Mouse (Mus musculus) limb, embryonic 12.5 days (tissue): ENCODE measurements around the gene Ube3b. TPM values are rescaled to one million over a fixed set of nuclear protein-coding genes. Genes with fewer than 3 reads are reported as not detected.

Source experiments
- ATAC-seq: fragments of 200-750 bp; cut with Nextera tagmentation; 2 replicates; pipeline ENCODE4 v1.8.0; 2017; ENCODE audit warnings: low read depth, moderate TSS enrichment; ENCODE audit not compliant: insufficient number of reproducible peaks, insufficient read depth, low FRiP score, low TSS enrichment
- H3K27ac ChIP-seq: fragments of 300-500 bp; sonication (generic); 2 replicates; pipeline ENCODE4 v1.5.1; 2016; ENCODE audit warnings: mild to moderate bottlenecking, moderate library complexity
- H3K27me3 ChIP-seq: fragments of 300-500 bp; sonication (generic); 2 replicates; pipeline ENCODE4 v1.6.1; 2016; ENCODE audit warnings: mild to moderate bottlenecking, moderate library complexity
- H3K36me3 ChIP-seq: fragments of 300-500 bp; sonication (generic); 2 replicates; pipeline ENCODE4 v1.6.1; 2016; ENCODE audit warnings: mild to moderate bottlenecking, moderate library complexity
- H3K4me1 ChIP-seq: fragments of 300-500 bp; sonication (generic); replicated peaks from 2 replicates; pipeline ENCODE4 v1.6.1; 2016
- H3K4me2 ChIP-seq: fragments of 300-500 bp; sonication (generic); 2 replicates; pipeline ENCODE4 v1.6.1; 2016; ENCODE audit warnings: mild to moderate bottlenecking, moderate library complexity
- H3K4me3 ChIP-seq: fragments of 300-500 bp; sonication (generic); replicated peaks from 2 replicates; pipeline ENCODE4 v1.5.1; 2016; ENCODE audit warnings: mild to moderate bottlenecking
- H3K9ac ChIP-seq: fragments of 300-500 bp; sonication (generic); replicated peaks from 2 replicates; pipeline ENCODE4 v1.6.1; 2016; ENCODE audit warnings: mild to moderate bottlenecking, moderate library complexity
- H3K9me3 ChIP-seq: fragments of 300-500 bp; sonication (generic); 2 replicates; pipeline ENCODE4 v1.6.1; 2016; ENCODE audit warnings: mild to moderate bottlenecking, moderate library complexity
- WGBS: fragments of 180-500 bp; shearing (Covaris S2); methylation state at CpG from one replicate; pipeline ENCODE4 v1.1.7; 2016; 5-methylcytosine and 5-hydroxymethylcytosine counted together
- polyA plus RNA-seq: library from polyadenylated mRNA; unstranded; fragments of >200 nt; fragmentation: Nextera tagmentation; extraction: Ambion mirVana; gene quantifications from 2 replicates; pipeline ENCODE4 v1.2.1, GENCODE M21; 2016

Gene Ube3b
- 49.2 and 55.0 TPM in 2 replicates for polyA plus RNA-seq

GRCm38 (mm10) chr5:114380209-114381012 is at the start of gene Ube3b, which contains the start of gene Kctd10:
TSS of gene Ube3b (plus strand) at chr5:114380607.
TSS of gene Kctd10 (minus strand) at chr5:114380508.
- Histone ChIP-seq H3K9ac (peak within 1 kb of the TSS; percentile 92), H3K4me3 (peak within 1 kb of the TSS; percentile 82), H3K9me3 (no peaks in the 10 kb centered on the region), H3K4me1 (peaks cover 41% of the 10 kb centered on the region), H3K27me3 (no peaks in the 10 kb centered on the region), H3K36me3 (peaks cover 31% of the 10 kb centered on the region), H3K27ac (peak within 1 kb of the TSS; percentile 85), H3K4me2 (peak within 1 kb of the TSS; percentile 74)
- peak; percentile 91 for ATAC-seq
- WGBS = under 1% methylated on average over 74 of the region's 74 CpGs

GRCm38 (mm10) chr5:114342996-114343395 is 37.4 kb upstream of the Ube3b start:
- H3K9ac ChIP-seq = no peak overlapping the region
- WGBS = 87% methylated on average over 5 of the region's 5 CpGs
- ATAC-seq = no peak
- H3K27ac ChIP-seq = no peak overlapping the region
- H3K9me3 ChIP-seq = no peaks in the 10 kb centered on the region
- H3K27me3 ChIP-seq = 0 out of 2 replicates have a peak, but pooled peaks cover 7% of the 10 kb centered on the region
- H3K4me1 ChIP-seq = peaks cover 1% of the 10 kb centered on the region; the same call in 1 of the 2 replicates
- no peak overlapping the region for H3K4me3 ChIP-seq
- no peak overlapping the region for H3K4me2 ChIP-seq
- H3K36me3 ChIP-seq = no peaks in the 10 kb centered on the region

GRCm38 (mm10) chr5:114343612-114344011 is 36.8 kb upstream of the Ube3b start:
- Histone ChIP-seq H3K4me2 (no peak overlapping the region), H3K9ac (no peak overlapping the region), H3K36me3 (no peaks in the 10 kb centered on the region), H3K4me3 (no peak overlapping the region), H3K27me3 (0 out of 2 replicates have a peak, but pooled peaks cover 7% of the 10 kb centered on the region), H3K9me3 (no peaks in the 10 kb centered on the region), H3K27ac (no peak overlapping the region), H3K4me1 (peaks cover 3% of the 10 kb centered on the region; the same call in 1 of the 2 replicates)
- ATAC-seq = no peak
- WGBS = 87% methylated on average over 7 of the region's 7 CpGs

GRCm38 (mm10) chr5:114345538-114345937 is 34.9 kb upstream of the Ube3b start:
- Histone ChIP-seq H3K9ac (no peak overlapping the region), H3K36me3 (no peaks in the 10 kb centered on the region), H3K27me3 (no peaks in the 10 kb centered on the region), H3K27ac (no peak overlapping the region), H3K4me1 (peaks cover 3% of the 10 kb centered on the region; the same call in 1 of the 2 replicates), H3K4me3 (no peak overlapping the region), H3K9me3 (no peaks in the 10 kb centered on the region), H3K4me2 (no peak overlapping the region)
- 65% methylated on average over 3 of the region's 3 CpGs for WGBS
- no peak for ATAC-seq

GRCm38 (mm10) chr5:114347005-114347404 is 33.4 kb upstream of the Ube3b start:
- no peak overlapping the region for H3K4me3 ChIP-seq
- WGBS = 86% methylated on average over 10 of the region's 10 CpGs
- H3K4me1 ChIP-seq = peaks cover 3% of the 10 kb centered on the region; the same call in 1 of the 2 replicates
- H3K4me2 ChIP-seq = no peak overlapping the region
- H3K9me3 ChIP-seq = no peaks in the 10 kb centered on the region
- no peak overlapping the region for H3K27ac ChIP-seq
- no peaks in the 10 kb centered on the region for H3K36me3 ChIP-seq
- ATAC-seq = no peak
- no peak overlapping the region for H3K9ac ChIP-seq
- H3K27me3 ChIP-seq = no peaks in the 10 kb centered on the region

- no peak for ATAC-seq
- no peak overlapping the region for H3K27ac ChIP-seq
- peaks cover 3% of the 10 kb centered on the region; the same call in 1 of the 2 replicates for H3K4me1 ChIP-seq
- no peak overlapping the region for H3K4me3 ChIP-seq
- H3K9ac ChIP-seq = no peak overlapping the region
- H3K36me3 ChIP-seq = no peaks in the 10 kb centered on the region
- 61% methylated on average over 10 of the region's 10 CpGs for WGBS
- no peaks in the 10 kb centered on the region for H3K27me3 ChIP-seq
- no peaks in the 10 kb centered on the region for H3K9me3 ChIP-seq
- H3K4me2 ChIP-seq = no peak overlapping the region
Measured at GRCm38 (mm10) chr5:114351490-114351889, 28.9 kb upstream of the Ube3b start.

GRCm38 (mm10) chr5:114356250-114356935 is 24.0 kb upstream of the Ube3b start:
- Histone ChIP-seq H3K9ac (no peak overlapping the region), H3K27ac (peak overlapping the region; percentile 51), H3K4me1 (peaks cover 20% of the 10 kb centered on the region; the same call in 1 of the 2 replicates), H3K36me3 (peaks cover 24% of the 10 kb centered on the region), H3K9me3 (no peaks in the 10 kb centered on the region), H3K27me3 (no peaks in the 10 kb centered on the region), H3K4me2 (peak overlapping the region; percentile 29), H3K4me3 (no peak overlapping the region)
- WGBS = 19% methylated on average over 7 of the region's 7 CpGs
- peak; percentile 64; the same call in 1 of the 2 replicates for ATAC-seq

- H3K9ac ChIP-seq = peak overlapping the region; percentile 19; the same call in 1 of the 2 replicates
- no peaks in the 10 kb centered on the region for H3K9me3 ChIP-seq
- H3K4me1 ChIP-seq = peaks cover 20% of the 10 kb centered on the region; the same call in 1 of the 2 replicates
- WGBS = 51% methylated on average over 23 of the region's 23 CpGs
- peak overlapping the region; percentile 29 for H3K4me2 ChIP-seq
- H3K27ac ChIP-seq = peak overlapping the region; percentile 51
- H3K4me3 ChIP-seq = no peak overlapping the region
- no peaks in the 10 kb centered on the region for H3K27me3 ChIP-seq
- peak; percentile 32; the same call in 1 of the 2 replicates for ATAC-seq
- H3K36me3 ChIP-seq = peaks cover 31% of the 10 kb centered on the region
Measured at GRCm38 (mm10) chr5:114356936-114357751, 23.3 kb upstream of the Ube3b start.

GRCm38 (mm10) chr5:114358833-114359232 is 21.6 kb upstream of the Ube3b start:
- Histone ChIP-seq H3K4me1 (peaks cover 20% of the 10 kb centered on the region; the same call in 1 of the 2 replicates), H3K36me3 (peaks cover 48% of the 10 kb centered on the region), H3K27ac (peak overlapping the region; percentile 59; the same call in 1 of the 2 replicates), H3K27me3 (no peaks in the 10 kb centered on the region), H3K9me3 (no peaks in the 10 kb centered on the region), H3K4me3 (no peak overlapping the region), H3K4me2 (no peak overlapping the region), H3K9ac (no peak overlapping the region)
- WGBS = 80% methylated on average over 10 of the region's 10 CpGs
- ATAC-seq = no peak

- Histone ChIP-seq H3K9ac (no peak overlapping the region), H3K4me1 (peaks cover 20% of the 10 kb centered on the region; the same call in 1 of the 2 replicates), H3K4me3 (no peak overlapping the region), H3K27ac (peak overlapping the region; percentile 59), H3K27me3 (no peaks in the 10 kb centered on the region), H3K36me3 (peaks cover 56% of the 10 kb centered on the region), H3K9me3 (no peaks in the 10 kb centered on the region), H3K4me2 (no peak overlapping the region)
- no peak for ATAC-seq
- 28% methylated on average over 8 of the region's 8 CpGs for WGBS
Measured at GRCm38 (mm10) chr5:114359586-114359985, 20.8 kb upstream of the Ube3b start.
